Mouse (Mus musculus): ENCODE measurements around the gene Ctla4. TPM values are rescaled to one million over a fixed set of nuclear protein-coding genes. Genes with fewer than 3 reads are reported as not detected.

Ctla4 gene
- polyA plus RNA-seq, 1 experiment: not detected

GRCm38 (mm10) chr1:60863701-60864100, 23.1 kb upstream of the Ctla4 start:
- Histone ChIP-seq H3K4me2 (ENCODE audit: low read depth) (peak overlapping the region; percentile 39), H3ac (ENCODE audit: control insufficient read depth, insufficient read length) (no peak overlapping the region), H3K36me3 (ENCODE audit: control insufficient read depth, insufficient read depth) (no peaks in the 10 kb centered on the region), H3K4me3 (no peak overlapping the region), H3K27me3 (ENCODE audit: control insufficient read depth, insufficient read depth, insufficient read length) (no peaks in the 10 kb centered on the region), H3K79me2 (ENCODE audit: control insufficient read depth, insufficient read depth) (no peaks in the 10 kb centered on the region)
- TF ChIP-seq MAX (IDR thresholded peaks at IDR 0.05; ENCODE audit: low read depth) (no peak), REST (IDR thresholded peaks at IDR 0.05; ENCODE audit: insufficient read depth, insufficient read length) (no peak), TCF3 (IDR thresholded peaks at IDR 0.05; ENCODE audit: insufficient read length, low read depth) (no peak), SRF (IDR thresholded peaks at IDR 0.05; ENCODE audit: control insufficient read depth, insufficient read length, low read depth) (no peak), TCF12 (IDR thresholded peaks at IDR 0.05; ENCODE audit: insufficient read depth, poor library complexity, severe bottlenecking) (no peak), USF1 (IDR thresholded peaks at IDR 0.05; ENCODE audit: low read depth) (no peak)

DNA sequence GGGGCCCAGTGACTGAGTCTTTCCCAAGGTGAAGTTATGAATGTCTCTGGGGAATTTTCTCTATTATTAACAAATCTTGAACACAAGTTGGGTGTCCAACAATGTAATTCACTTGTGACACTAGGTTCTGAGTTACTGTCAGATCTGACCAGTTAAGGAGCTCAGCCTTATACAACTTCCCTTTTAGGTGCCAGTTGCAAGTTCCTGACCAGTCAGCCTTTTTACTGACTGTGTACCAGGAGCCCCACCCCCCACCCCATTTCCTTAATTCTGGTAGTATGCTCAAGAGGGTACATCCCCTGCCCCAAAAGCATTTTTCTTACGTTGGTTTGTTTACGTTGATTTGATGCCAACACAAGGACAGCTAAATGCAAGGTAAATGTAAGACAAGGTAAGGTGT, 21.6 kb upstream of the Ctla4 start:
- Histone ChIP-seq H3K4me2 (ENCODE audit: low read depth) (no peak overlapping the region), H3K4me3 (no peak overlapping the region), H3K79me2 (ENCODE audit: control insufficient read depth, insufficient read depth) (no peaks in the 10 kb centered on the region), H3K27me3 (ENCODE audit: control insufficient read depth, insufficient read depth, insufficient read length) (no peaks in the 10 kb centered on the region), H3K36me3 (ENCODE audit: control insufficient read depth, insufficient read depth) (no peaks in the 10 kb centered on the region), H3ac (ENCODE audit: control insufficient read depth, insufficient read length) (no peak overlapping the region)
- no peak for TF ChIP-seq MYOG (IDR thresholded peaks at IDR 0.05; ENCODE audit: control insufficient read depth in 1 of 3, insufficient read depth in 1 of 3, insufficient read length in 2 of 3, low read depth in 2 of 3)
- TF ChIP-seq USF1 (IDR thresholded peaks at IDR 0.05; ENCODE audit: low read depth): no peak
- TF ChIP-seq REST (IDR thresholded peaks at IDR 0.05; ENCODE audit: insufficient read depth, insufficient read length): no peak
- no peak for TF ChIP-seq SRF (IDR thresholded peaks at IDR 0.05; ENCODE audit: control insufficient read depth, insufficient read length, low read depth)
- no peak for TF ChIP-seq MYOD1 (IDR thresholded peaks at IDR 0.05; ENCODE audit: control insufficient read depth in 1 of 3, insufficient read length in 2 of 3, low read depth in 2 of 3)
- TF ChIP-seq TCF3 (IDR thresholded peaks at IDR 0.05; ENCODE audit: insufficient read length, low read depth): no peak
- no peak for TF ChIP-seq CEBPB (IDR thresholded peaks at IDR 0.05; ENCODE audit: insufficient read depth, poor library complexity, severe bottlenecking)
- TF ChIP-seq POLR2AphosphoS2 (IDR thresholded peaks at IDR 0.05; ENCODE audit: insufficient read length, low read depth): no peak
- TF ChIP-seq MAX (IDR thresholded peaks at IDR 0.05; ENCODE audit: low read depth): no peak
- TF ChIP-seq E2F4 (IDR thresholded peaks at IDR 0.05; ENCODE audit: insufficient read depth): no peak
- no peak for TF ChIP-seq POLR2A (IDR thresholded peaks at IDR 0.05; ENCODE audit: insufficient read length, low read depth)
- no peak for TF ChIP-seq TCF12 (IDR thresholded peaks at IDR 0.05; ENCODE audit: insufficient read depth, poor library complexity, severe bottlenecking)

GRCm38 (mm10) chr1:60866043-60866442, 20.8 kb upstream of the Ctla4 start:
- Histone ChIP-seq H3K79me2 (ENCODE audit: control insufficient read depth, insufficient read depth) (no peaks in the 10 kb centered on the region), H3K4me3 (no peak overlapping the region), H3K36me3 (ENCODE audit: control insufficient read depth, insufficient read depth) (no peaks in the 10 kb centered on the region), H3K4me2 (ENCODE audit: low read depth) (no peak overlapping the region), H3ac (ENCODE audit: control insufficient read depth, insufficient read length) (no peak overlapping the region), H3K27me3 (ENCODE audit: control insufficient read depth, insufficient read depth, insufficient read length) (no peaks in the 10 kb centered on the region)
- TF ChIP-seq CEBPB (IDR thresholded peaks at IDR 0.05; ENCODE audit: insufficient read depth, poor library complexity, severe bottlenecking): no peak
- no peak for TF ChIP-seq POLR2AphosphoS2 (IDR thresholded peaks at IDR 0.05; ENCODE audit: insufficient read length, low read depth)
- TF ChIP-seq REST (IDR thresholded peaks at IDR 0.05; ENCODE audit: insufficient read depth, insufficient read length): no peak
- TF ChIP-seq E2F4 (IDR thresholded peaks at IDR 0.05; ENCODE audit: insufficient read depth): no peak
- TF ChIP-seq SRF (IDR thresholded peaks at IDR 0.05; ENCODE audit: control insufficient read depth, insufficient read length, low read depth): no peak
- TF ChIP-seq MAX (IDR thresholded peaks at IDR 0.05; ENCODE audit: low read depth): no peak
- TF ChIP-seq TCF12 (IDR thresholded peaks at IDR 0.05; ENCODE audit: insufficient read depth, poor library complexity, severe bottlenecking): no peak
- TF ChIP-seq TCF3 (IDR thresholded peaks at IDR 0.05; ENCODE audit: insufficient read length, low read depth): no peak
- TF ChIP-seq MYOG (IDR thresholded peaks at IDR 0.05; ENCODE audit: control insufficient read depth in 1 of 3, insufficient read depth in 1 of 3, insufficient read length in 2 of 3, low read depth in 2 of 3): no peak
- no peak for TF ChIP-seq POLR2A (IDR thresholded peaks at IDR 0.05; ENCODE audit: insufficient read length, low read depth)

- H3K4me3 ChIP-seq: no peak overlapping the region
- no peaks in the 10 kb centered on the region for H3K27me3 ChIP-seq (ENCODE audit: control insufficient read depth, insufficient read depth, insufficient read length)
- no peaks in the 10 kb centered on the region for H3K79me2 ChIP-seq (ENCODE audit: control insufficient read depth, insufficient read depth)
- H3ac ChIP-seq (ENCODE audit: control insufficient read depth, insufficient read length): no peak overlapping the region
- no peaks in the 10 kb centered on the region for H3K36me3 ChIP-seq (ENCODE audit: control insufficient read depth, insufficient read depth)
- no peak overlapping the region for H3K4me2 ChIP-seq (ENCODE audit: low read depth)
- TF ChIP-seq MYOG (IDR thresholded peaks at IDR 0.05; ENCODE audit: control insufficient read depth in 1 of 3, insufficient read depth in 1 of 3, insufficient read length in 2 of 3, low read depth in 2 of 3): no peak
- no peak for TF ChIP-seq MAX (IDR thresholded peaks at IDR 0.05; ENCODE audit: low read depth)
- TF ChIP-seq MYOD1 (IDR thresholded peaks at IDR 0.05; ENCODE audit: control insufficient read depth in 1 of 3, insufficient read length in 2 of 3, low read depth in 2 of 3): no peak
- TF ChIP-seq SRF (IDR thresholded peaks at IDR 0.05; ENCODE audit: control insufficient read depth, insufficient read length, low read depth): no peak
- no peak for TF ChIP-seq POLR2A (IDR thresholded peaks at IDR 0.05; ENCODE audit: insufficient read length, low read depth)
- TF ChIP-seq TCF12 (IDR thresholded peaks at IDR 0.05; ENCODE audit: insufficient read depth, poor library complexity, severe bottlenecking): no peak
- TF ChIP-seq REST (IDR thresholded peaks at IDR 0.05; ENCODE audit: insufficient read depth, insufficient read length): no peak
- no peak for TF ChIP-seq CEBPB (IDR thresholded peaks at IDR 0.05; ENCODE audit: insufficient read depth, poor library complexity, severe bottlenecking)
- TF ChIP-seq E2F4 (IDR thresholded peaks at IDR 0.05; ENCODE audit: insufficient read depth): no peak
- no peak for TF ChIP-seq USF1 (IDR thresholded peaks at IDR 0.05; ENCODE audit: low read depth)
- TF ChIP-seq POLR2AphosphoS2 (IDR thresholded peaks at IDR 0.05; ENCODE audit: insufficient read length, low read depth): no peak
- no peak for TF ChIP-seq TCF3 (IDR thresholded peaks at IDR 0.05; ENCODE audit: insufficient read length, low read depth)
Observed at GRCm38 (mm10) chr1:60868333-60869277, 18.2 kb upstream of the Ctla4 start.
